ENCODE assay signal across 13 mouse cellular contexts in genomic region chr5:35895926-35896325, GRCm38 (mm10). TPM values are rescaled to one million over a fixed set of nuclear protein-coding genes. Genes with fewer than 3 reads are reported as not detected.
A peak's percentile ranks its signal among the peaks of the same experiment; 100 is the strongest.
DNase-seq lines count a peak whose midpoint lies in the region; ATAC-seq and TF ChIP-seq lines count a peak whose summit lies in the region.
"Had no signal": no experiment of that assay in that cellular context is flagged by ENCODE, and none has a peak within 500 bp of the region (broad histone marks: within the 10 kb centered on the region; RNA-seq: fewer than 3 reads in every experiment).

No protein-coding gene starts in this region.

- no peaks in the 10 kb centered on the region for H3K27me3 ChIP-seq in heart, embryonic 15.5 days
- no peaks in the 10 kb centered on the region for H3K27me3 ChIP-seq in forebrain, embryonic 15.5 days
- 0 out of 2 replicates have a peak, but pooled peaks cover 4% of the 10 kb centered on the region for H3K27me3 ChIP-seq in limb, embryonic 15.5 days

- no peak overlapping the region for H3K4me3 ChIP-seq in heart, embryonic 15.5 days
- no peak overlapping the region for H3K4me3 ChIP-seq in embryonic fibroblast, embryonic 13.5 days (ENCODE audit: insufficient read depth, low read length)
- H3K4me3 ChIP-seq in forebrain, embryonic 15.5 days: no peak overlapping the region
- H3K4me3 ChIP-seq in limb, embryonic 15.5 days: no peak overlapping the region
- H3K4me3 ChIP-seq: left cerebral cortex, adult 2 months had no signal

- DNase-seq in heart, postnatal 14 days: no peak
- DNase-seq in B cell, adult 2 months: no peak
- no peak for DNase-seq in layer of hippocampus, postnatal 14 days (ENCODE audit: low spot score in 2 of 2)
- DNase-seq: cerebellum, postnatal 10 days; kidney, postnatal 14 days; lung, postnatal 14 days; thymus, postnatal 36 days had no signal

- peak overlapping the region; percentile 92; the same call in 1 of the 2 replicates for H3K4me2 ChIP-seq in heart, embryonic 15.5 days
- H3K4me2 ChIP-seq in forebrain, embryonic 15.5 days (replicated peaks): 0 out of 2 replicates have a peak overlapping the region, but pooled peaks have one; percentile 74
- no peak overlapping the region for H3K4me2 ChIP-seq in limb, embryonic 15.5 days
- H3K4me2 ChIP-seq: liver, embryonic 11.5 days had no signal

- no peak for ATAC-seq in heart, embryonic 15.5 days (replicated peaks; ENCODE audit: insufficient number of reproducible peaks, insufficient read depth, low FRiP score, low read depth)
- ATAC-seq in forebrain, embryonic 15.5 days (replicated peaks): no peak
- no peak for ATAC-seq in limb, embryonic 15.5 days (ENCODE audit: insufficient number of reproducible peaks, low FRiP score, low TSS enrichment, low read depth)

- H3K9ac ChIP-seq in heart, embryonic 15.5 days: no peak overlapping the region
- no peak overlapping the region for H3K9ac ChIP-seq in forebrain, embryonic 15.5 days (replicated peaks)
- H3K9ac ChIP-seq in limb, embryonic 15.5 days: no peak overlapping the region

- TF ChIP-seq CTCF in embryonic fibroblast, embryonic 13.5 days (IDR thresholded peaks at IDR 0.05; ENCODE audit: borderline replicate concordance, insufficient read depth, low read length): no peak

- TF ChIP-seq POLR2A in embryonic fibroblast, embryonic 13.5 days (IDR thresholded peaks at IDR 0.05; ENCODE audit: low read depth, low read length): no peak

- peaks cover 61% of the 10 kb centered on the region for H3K4me1 ChIP-seq in heart, embryonic 15.5 days (replicated peaks)
- peaks cover 19% of the 10 kb centered on the region for H3K4me1 ChIP-seq in embryonic fibroblast, embryonic 13.5 days (ENCODE audit: control insufficient read depth, insufficient read depth, low read length)
- H3K4me1 ChIP-seq in forebrain, embryonic 15.5 days: peaks cover 59% of the 10 kb centered on the region
- peaks cover 58% of the 10 kb centered on the region for H3K4me1 ChIP-seq in limb, embryonic 15.5 days

- H3K27ac ChIP-seq in heart, embryonic 15.5 days: peak overlapping the region; percentile 7; the same call in 1 of the 2 replicates
- peak overlapping the region; percentile 24; the same call in 1 of the 2 replicates for H3K27ac ChIP-seq in embryonic fibroblast, embryonic 13.5 days (ENCODE audit: insufficient read depth, low read length)
- no peak overlapping the region for H3K27ac ChIP-seq in forebrain, embryonic 15.5 days (replicated peaks)
- peak overlapping the region; percentile 85; the same call in 1 of the 2 replicates for H3K27ac ChIP-seq in limb, embryonic 15.5 days
- H3K27ac ChIP-seq: left cerebral cortex, adult 2 months had no signal

- WGBS in heart, embryonic 15.5 days: 80% methylated on average over 4 of the region's 4 CpGs
- 93% methylated on average over 4 of the region's 4 CpGs for WGBS in forebrain, embryonic 15.5 days
- WGBS in limb, embryonic 15.5 days: 91% methylated on average over 4 of the region's 4 CpGs

- no peaks in the 10 kb centered on the region for H3K9me3 ChIP-seq in heart, embryonic 15.5 days (replicated peaks)
- no peaks in the 10 kb centered on the region for H3K9me3 ChIP-seq in forebrain, embryonic 15.5 days
- H3K9me3 ChIP-seq in limb, embryonic 15.5 days: no peaks in the 10 kb centered on the region

- intact Hi-C loops in heart, postnatal 14 days (cut with DNase I): no loop called here

- no peaks in the 10 kb centered on the region for H3K36me3 ChIP-seq in heart, embryonic 15.5 days
- no peaks in the 10 kb centered on the region for H3K36me3 ChIP-seq in forebrain, embryonic 15.5 days
- H3K36me3 ChIP-seq in limb, embryonic 15.5 days: no peaks in the 10 kb centered on the region

RNA-seq across cellular contexts. Expression of gene Afap1, which starts 2.8 kb away (rescaled TPM):
- polyA plus RNA-seq in heart, embryonic 15.5 days (2015; fragmentation: Nextera tagmentation; extraction: Ambion mirVana): 22.6 and 27.1 TPM in 2 replicates
- 10 to 100 TPM; 28.3 to 28.7 TPM for total RNA-seq in heart, postnatal 14 days (2021)
- 64.3 and 71.8 TPM in 2 replicates for polyA plus RNA-seq in embryonic fibroblast, embryonic 13.5 days (2011; ENCODE audit: insufficient read length, low read depth, missing spikeins)
- polyA plus RNA-seq in forebrain, embryonic 15.5 days (2015; fragmentation: Nextera tagmentation; extraction: Ambion mirVana): 52.5 and 55.7 TPM in 2 replicates
- 21.6 and 23.2 TPM in 2 replicates for polyA plus RNA-seq in limb, embryonic 15.5 days (2015; fragmentation: Nextera tagmentation; extraction: Ambion mirVana)
- 10 to 100 TPM; 62.7 to 67.5 TPM for total RNA-seq in layer of hippocampus, postnatal 14 days (2021)
